Mouse (Mus musculus) midbrain, embryonic 16.5 days (tissue): ENCODE data around the gene Gga3. TPM values are rescaled to one million over a fixed set of nuclear protein-coding genes. Genes with fewer than 3 reads are reported as not detected.

Experiments used
- ATAC-seq: fragments of 200-750 bp; cut with Nextera tagmentation; 2 replicates; pipeline ENCODE4 v1.8.0; 2017; ENCODE audit warnings: moderate TSS enrichment
- H3K27ac ChIP-seq: fragments of 300-500 bp; sonication (generic); 2 replicates; pipeline ENCODE4 v1.5.1; 2014; ENCODE audit warnings: mild to moderate bottlenecking, low read length, mixed read lengths
- H3K27me3 ChIP-seq: fragments of 300-500 bp; sonication (generic); 2 replicates; pipeline ENCODE4 v1.6.1; 2014; ENCODE audit warnings: low read depth, low read length, mixed read lengths; ENCODE audit not compliant: control insufficient read depth, insufficient read depth
- H3K36me3 ChIP-seq: fragments of 300-500 bp; sonication (generic); 2 replicates; pipeline ENCODE4 v1.6.1; 2014; ENCODE audit warnings: mild to moderate bottlenecking, low read length, moderate library complexity, mixed read lengths; ENCODE audit not compliant: control insufficient read depth, insufficient read depth
- H3K4me1 ChIP-seq: fragments of 300-500 bp; sonication (generic); 2 replicates; pipeline ENCODE4 v1.6.1; 2014; ENCODE audit warnings: mild to moderate bottlenecking, low read length, mixed read lengths; ENCODE audit not compliant: control insufficient read depth, insufficient read depth
- H3K4me2 ChIP-seq: fragments of 300-500 bp; sonication (generic); 2 replicates; pipeline ENCODE4 v1.6.1; 2014; ENCODE audit warnings: mild to moderate bottlenecking, low read length, mixed read lengths
- H3K4me3 ChIP-seq: fragments of 300-500 bp; sonication (generic); 2 replicates; pipeline ENCODE4 v1.5.1; 2014; ENCODE audit warnings: low read depth, mild to moderate bottlenecking, low read length, moderate library complexity, mixed read lengths
- H3K9ac ChIP-seq: fragments of 300-500 bp; sonication (generic); 2 replicates; pipeline ENCODE4 v1.6.1; 2014; ENCODE audit warnings: low read depth, low read length, mixed read lengths
- H3K9me3 ChIP-seq: fragments of 300-500 bp; sonication (generic); replicated peaks from 2 replicates; pipeline ENCODE4 v1.6.1; 2014; ENCODE audit warnings: mild to moderate bottlenecking, low read length, mixed read lengths; ENCODE audit not compliant: control insufficient read depth, poor library complexity, severe bottlenecking
- WGBS: fragments of 180-500 bp; shearing (Covaris S2); extraction: QIAGEN DNeasy Blood & Tissue Kit; methylation state at CpG from one replicate; pipeline ENCODE4 v1.1.7; 2014; 5-methylcytosine and 5-hydroxymethylcytosine counted together
- polyA plus RNA-seq: library from polyadenylated mRNA; unstranded; fragments of >200 nt; fragmentation: Nextera tagmentation; extraction: Ambion mirVana; gene quantifications from 2 replicates; pipeline ENCODE4 v1.2.1, GENCODE M21; 2015

The Gga3 gene
- polyA plus RNA-seq, 1 experiment from 2014 or later: 37.5 TPM

GRCm38 (mm10) chr11:115642705-115643104, 38.9 kb upstream of the Gga3 start:
- Histone ChIP-seq H3K4me1 (no peaks in the 10 kb centered on the region), H3K4me3 (no peak overlapping the region), H3K36me3 (peaks cover 3% of the 10 kb centered on the region), H3K4me2 (no peak overlapping the region), H3K27me3 (no peaks in the 10 kb centered on the region), H3K9me3 (no peaks in the 10 kb centered on the region), H3K9ac (no peak overlapping the region), H3K27ac (no peak overlapping the region)
- no peak for ATAC-seq
- WGBS: 98% methylated on average over 2 of the region's 2 CpGs

- 86% methylated on average over 4 of the region's 4 CpGs for WGBS
- H3K9ac ChIP-seq: no peak overlapping the region
- ATAC-seq: no peak
Observed at GRCm38 (mm10) chr11:115641664-115642036, 37.8 kb upstream of the Gga3 start.

GRCm38 (mm10) chr11:115640978-115641663, 37.3 kb upstream of the Gga3 start:
- ATAC-seq: no peak
- no peaks in the 10 kb centered on the region; the same call in none of the 2 replicates for H3K36me3 ChIP-seq
- no peak overlapping the region for H3K4me3 ChIP-seq
- H3K9me3 ChIP-seq: no peaks in the 10 kb centered on the region
- H3K27me3 ChIP-seq: no peaks in the 10 kb centered on the region
- H3K9ac ChIP-seq: no peak overlapping the region
- no peak overlapping the region for H3K4me2 ChIP-seq
- no peaks in the 10 kb centered on the region for H3K4me1 ChIP-seq
- H3K27ac ChIP-seq: no peak overlapping the region
- 54% methylated on average over 14 of the region's 14 CpGs for WGBS

More at GRCm38 (mm10) chr11:115641664-115642036, 37.8 kb upstream of the Gga3 start:
- H3K27me3 ChIP-seq: no peaks in the 10 kb centered on the region
- no peak overlapping the region for H3K4me2 ChIP-seq
- H3K4me1 ChIP-seq: no peaks in the 10 kb centered on the region
- H3K9me3 ChIP-seq: no peaks in the 10 kb centered on the region
- peaks cover 3% of the 10 kb centered on the region for H3K36me3 ChIP-seq
- no peak overlapping the region for H3K27ac ChIP-seq
- no peak overlapping the region for H3K4me3 ChIP-seq

- no peaks in the 10 kb centered on the region for H3K9me3 ChIP-seq
- WGBS: 95% methylated on average over 3 of the region's 4 CpGs
- H3K36me3 ChIP-seq: no peaks in the 10 kb centered on the region; the same call in 1 of the 2 replicates
- no peaks in the 10 kb centered on the region for H3K27me3 ChIP-seq
- no peak overlapping the region for H3K4me3 ChIP-seq
- H3K9ac ChIP-seq: no peak overlapping the region
- no peak for ATAC-seq
- no peak overlapping the region for H3K4me2 ChIP-seq
- no peak overlapping the region for H3K27ac ChIP-seq
- H3K4me1 ChIP-seq: no peaks in the 10 kb centered on the region
Observed at GRCm38 (mm10) chr11:115640311-115640828, 36.5 kb upstream of the Gga3 start.

GRCm38 (mm10) chr11:115639540-115639939, 35.7 kb upstream of the Gga3 start:
- Histone ChIP-seq H3K27me3 (no peaks in the 10 kb centered on the region), H3K9ac (0 out of 2 replicates have a peak overlapping the region, but pooled peaks have one; percentile 25), H3K9me3 (no peaks in the 10 kb centered on the region), H3K4me3 (no peak overlapping the region), H3K36me3 (no peaks in the 10 kb centered on the region), H3K27ac (no peak overlapping the region), H3K4me2 (no peak overlapping the region), H3K4me1 (no peaks in the 10 kb centered on the region)
- no peak for ATAC-seq
- WGBS: 83% methylated on average over 4 of the region's 4 CpGs

- Histone ChIP-seq H3K36me3 (no peaks in the 10 kb centered on the region), H3K27ac (no peak overlapping the region), H3K4me2 (no peak overlapping the region), H3K4me3 (no peak overlapping the region), H3K9me3 (no peaks in the 10 kb centered on the region), H3K4me1 (no peaks in the 10 kb centered on the region), H3K27me3 (no peaks in the 10 kb centered on the region), H3K9ac (0 out of 2 replicates have a peak overlapping the region, but pooled peaks have one; percentile 25)
- ATAC-seq: no peak
- WGBS: 83% methylated on average over 5 of the region's 5 CpGs
Observed at GRCm38 (mm10) chr11:115638498-115639409, 34.9 kb upstream of the Gga3 start.

GRCm38 (mm10) chr11:115636960-115637359, 33.1 kb upstream of the Gga3 start:
- H3K27me3 ChIP-seq: no peaks in the 10 kb centered on the region
- H3K4me3 ChIP-seq: no peak overlapping the region
- WGBS: 82% methylated on average over 3 of the region's 3 CpGs
- no peak overlapping the region for H3K4me2 ChIP-seq
- no peaks in the 10 kb centered on the region for H3K36me3 ChIP-seq
- H3K9ac ChIP-seq: no peak overlapping the region
- no peaks in the 10 kb centered on the region for H3K4me1 ChIP-seq
- H3K9me3 ChIP-seq: no peaks in the 10 kb centered on the region
- H3K27ac ChIP-seq: no peak overlapping the region
- ATAC-seq: no peak

- H3K36me3 ChIP-seq: no peaks in the 10 kb centered on the region
- H3K9me3 ChIP-seq: no peaks in the 10 kb centered on the region
- no peak for ATAC-seq
- no peaks in the 10 kb centered on the region for H3K27me3 ChIP-seq
- WGBS: 79% methylated on average over 8 of the region's 8 CpGs
- H3K4me1 ChIP-seq: no peaks in the 10 kb centered on the region
- no peak overlapping the region for H3K4me2 ChIP-seq
- no peak overlapping the region for H3K9ac ChIP-seq
- no peak overlapping the region for H3K27ac ChIP-seq
- no peak overlapping the region for H3K4me3 ChIP-seq
Observed at GRCm38 (mm10) chr11:115635484-115635883, 31.6 kb upstream of the Gga3 start.

GRCm38 (mm10) chr11:115635041-115635440, 31.2 kb upstream of the Gga3 start:
- 90% methylated on average over 8 of the region's 8 CpGs for WGBS
- H3K27ac ChIP-seq: no peak overlapping the region
- H3K4me1 ChIP-seq: no peaks in the 10 kb centered on the region
- H3K4me3 ChIP-seq: no peak overlapping the region
- H3K9ac ChIP-seq: no peak overlapping the region
- ATAC-seq: no peak
- H3K4me2 ChIP-seq: no peak overlapping the region
- H3K9me3 ChIP-seq: no peaks in the 10 kb centered on the region
- H3K36me3 ChIP-seq: no peaks in the 10 kb centered on the region
- H3K27me3 ChIP-seq: no peaks in the 10 kb centered on the region
